Mouse (Mus musculus) MEL (cell line): Measurements from ENCODE around the gene Cnot6l. TPM values are rescaled to one million over a fixed set of nuclear protein-coding genes. Genes with fewer than 3 reads are reported as not detected.

ENCODE experiments used
- DNase-seq: peaks from one replicate; pipeline ENCODE4 v3.0.0; 2011; ENCODE audit warnings: low read depth, low spot score
- H3K27ac ChIP-seq: 2 replicates; pipeline ENCODE4 v1.5.1; 2012; ENCODE audit warnings: low read depth, mild to moderate bottlenecking, control low read depth, low read length, moderate library complexity; ENCODE audit not compliant: control insufficient read depth
- H3K27me3 ChIP-seq, 2 experiments: fragments of 150-350 bp in 1 of 2; sonication (generic) in 1 of 2; 2 replicates each; pipeline ENCODE4 v1.6.1; 2012; ENCODE audit warnings: low read length in 2 of 2, mild to moderate bottlenecking in 2 of 2, improper control_type of control experiment in 1 of 2, moderate library complexity in 1 of 2; ENCODE audit not compliant: insufficient read depth in 2 of 2, control insufficient read depth in 1 of 2
- H3K36me3 ChIP-seq, 2 experiments: 2 replicates each; pipeline ENCODE4 v1.6.1; 2012 to 2014; ENCODE audit warnings: low read length in 2 of 2, improper control_type of control experiment in 1 of 2, inconsistent platforms in 1 of 2, mild to moderate bottlenecking in 1 of 2; ENCODE audit not compliant: insufficient read depth in 2 of 2, control insufficient read depth in 1 of 2
- H3K4me1 ChIP-seq, 2 experiments: fragments of 150-350 bp in 1 of 2; sonication (generic) in 1 of 2; 2 replicates each; pipeline ENCODE4 v1.6.1; 2012; ENCODE audit warnings: low read length in 2 of 2, improper control_type of control experiment in 1 of 2, mild to moderate bottlenecking in 1 of 2; ENCODE audit not compliant: insufficient read depth in 2 of 2, control insufficient read depth in 1 of 2
- H3K4me3 ChIP-seq, 2 experiments: fragments of 150-350 bp in 1 of 2; sonication (generic) in 1 of 2; 2 replicates each; pipeline ENCODE4 v1.5.1; 2012; ENCODE audit warnings: low read depth in 2 of 2, low read length in 2 of 2, mild to moderate bottlenecking in 2 of 2, moderate library complexity in 2 of 2, control low read depth in 1 of 2, improper control_type of control experiment in 1 of 2; ENCODE audit not compliant: control insufficient read depth in 1 of 2, insufficient read depth in 1 of 2
- H3K79me2 ChIP-seq: 2 replicates; pipeline ENCODE4 v1.6.1; 2012; ENCODE audit warnings: mild to moderate bottlenecking, low read length, moderate library complexity; ENCODE audit not compliant: control insufficient read depth, poor library complexity, insufficient read depth
- H3K9ac ChIP-seq: 2 replicates; pipeline ENCODE4 v1.6.1; 2012; ENCODE audit warnings: low read depth, mild to moderate bottlenecking, control low read depth, low read length, moderate library complexity; ENCODE audit not compliant: control insufficient read depth, poor library complexity, severe bottlenecking
- H3K9me3 ChIP-seq: fragments of 150-350 bp; sonication (generic); replicated peaks from 2 replicates; pipeline ENCODE4 v1.6.1; 2012; ENCODE audit warnings: mild to moderate bottlenecking, low read length, improper control_type of control experiment, moderate library complexity; ENCODE audit not compliant: insufficient read depth
- BHLHE40 ChIP-seq: IDR thresholded peaks from 2 replicates; pipeline ENCODE4 v1.6.1; 2012; ENCODE audit warnings: low read depth, mild to moderate bottlenecking, inconsistent platforms, low read length, improper control_type of control experiment, borderline replicate concordance
- E2F4 ChIP-seq: IDR thresholded peaks from 2 replicates; pipeline ENCODE4 v1.6.1; 2011; ENCODE audit warnings: low read depth, low read length, improper control_type of control experiment, borderline replicate concordance
- EP300 ChIP-seq, 2 experiments: IDR thresholded peaks; 2 replicates each; pipeline ENCODE4 v1.6.1; 2011; ENCODE audit warnings: improper control_type of control experiment in 2 of 2, low read length in 2 of 2, low read depth in 1 of 2, mild to moderate bottlenecking in 1 of 2
- ETS1 ChIP-seq: IDR thresholded peaks from 2 replicates; pipeline ENCODE4 v1.6.1; 2012; ENCODE audit warnings: low read depth, mild to moderate bottlenecking, inconsistent platforms, low read length, improper control_type of control experiment, moderate library complexity
- HCFC1 ChIP-seq: IDR thresholded peaks from 2 replicates; pipeline ENCODE4 v1.6.1; 2012; ENCODE audit warnings: low read depth, mild to moderate bottlenecking, inconsistent platforms, low read length, improper control_type of control experiment, moderate library complexity
- KAT2A ChIP-seq: conservative IDR thresholded peaks from 2 replicates; pipeline ENCODE4 v1.6.1; 2012; ENCODE audit warnings: low read depth, low read length, improper control_type of control experiment, inconsistent platforms
- MAFK ChIP-seq: IDR thresholded peaks from 2 replicates; pipeline ENCODE4 v1.6.1; 2011; ENCODE audit warnings: low read depth, mild to moderate bottlenecking, low read length, improper control_type of control experiment, borderline replicate concordance
- MAX ChIP-seq: IDR thresholded peaks from 2 replicates; pipeline ENCODE4 v1.6.1; 2011; ENCODE audit warnings: low read length, improper control_type of control experiment
- MEF2A ChIP-seq: IDR thresholded peaks from 2 replicates; pipeline ENCODE4 v1.6.1; 2014; ENCODE audit warnings: low read depth, mild to moderate bottlenecking, inconsistent platforms, low read length, improper control_type of control experiment; ENCODE audit not compliant: poor library complexity, insufficient replicate concordance, severe bottlenecking; ENCODE audit errors: extremely low read depth
- MXI1 ChIP-seq: IDR thresholded peaks from 2 replicates; pipeline ENCODE4 v1.6.1; 2011; ENCODE audit warnings: mild to moderate bottlenecking, low read depth, low read length, improper control_type of control experiment
- MYC ChIP-seq: IDR thresholded peaks from 2 replicates; pipeline ENCODE4 v1.6.1; 2011; ENCODE audit warnings: low read depth, mild to moderate bottlenecking, low read length, improper control_type of control experiment, moderate library complexity
- NELFE ChIP-seq: IDR thresholded peaks from 2 replicates; pipeline ENCODE4 v1.6.1; 2011; ENCODE audit warnings: low read depth, low read length, improper control_type of control experiment
- NRF1 ChIP-seq: IDR thresholded peaks from 2 replicates; pipeline ENCODE4 v1.6.1; 2014; ENCODE audit warnings: low read depth, mild to moderate bottlenecking, inconsistent platforms, low read length, improper control_type of control experiment, moderate library complexity; ENCODE audit not compliant: poor library complexity, insufficient read depth, severe bottlenecking
- POLR2AphosphoS5 ChIP-seq: IDR thresholded peaks from 2 replicates; pipeline ENCODE4 v1.6.1; 2012; ENCODE audit warnings: low read depth, borderline replicate concordance, mild to moderate bottlenecking, inconsistent platforms, low read length, moderate library complexity, mixed read lengths
- RCOR1 ChIP-seq: IDR thresholded peaks from 2 replicates; pipeline ENCODE4 v1.6.1; 2012; ENCODE audit warnings: low read depth, mild to moderate bottlenecking, inconsistent platforms, low read length, improper control_type of control experiment
- SIN3A ChIP-seq: IDR thresholded peaks from 2 replicates; pipeline ENCODE4 v1.6.1; 2012; ENCODE audit warnings: low read length, improper control_type of control experiment, inconsistent platforms
- TAL1 ChIP-seq: IDR thresholded peaks from 2 replicates; pipeline ENCODE4 v1.6.1; 2012; ENCODE audit warnings: mild to moderate bottlenecking, inconsistent platforms, low read length, moderate library complexity, mixed read lengths
- TBP ChIP-seq: IDR thresholded peaks from 2 replicates; pipeline ENCODE4 v1.8.0; 2011; ENCODE audit warnings: low read depth, low read length, improper control_type of control experiment
- USF1 ChIP-seq: IDR thresholded peaks from 2 replicates; pipeline ENCODE4 v1.6.1; 2014; ENCODE audit warnings: low read depth, mild to moderate bottlenecking, inconsistent platforms, low read length, improper control_type of control experiment, moderate library complexity
- USF2 ChIP-seq, 2 experiments: IDR thresholded peaks; 2 replicates each; pipeline ENCODE4 v1.6.1; 2011 to 2012; ENCODE audit warnings: improper control_type of control experiment in 2 of 2, low read length in 2 of 2, borderline replicate concordance in 1 of 2, inconsistent platforms in 1 of 2, low read depth in 1 of 2, mild to moderate bottlenecking in 1 of 2; ENCODE audit not compliant: insufficient read depth in 1 of 2
- ZC3H11A ChIP-seq: IDR thresholded peaks from 2 replicates; pipeline ENCODE4 v1.6.1; 2012; ENCODE audit warnings: low read depth, mild to moderate bottlenecking, inconsistent platforms, low read length, improper control_type of control experiment
- ZKSCAN1 ChIP-seq: IDR thresholded peaks from 2 replicates; pipeline ENCODE4 v1.6.1; 2012; ENCODE audit warnings: low read depth, mild to moderate bottlenecking, inconsistent platforms, low read length, improper control_type of control experiment, moderate library complexity
- ZNF384 ChIP-seq: IDR thresholded peaks from 2 replicates; pipeline ENCODE4 v1.6.1; 2012; ENCODE audit warnings: low read depth, mild to moderate bottlenecking, inconsistent platforms, low read length, improper control_type of control experiment
- polyA plus RNA-seq, 2 experiments: library from polyadenylated mRNA; stranded (reverse) in 1 of 2; unstranded in 1 of 2; fragments of >175 nt in 1 of 2; fragments of >200 nt in 1 of 2; gene quantifications; 2 replicates each; pipeline versions ENCODE4 v1.2.1 to v1.2.4; 2012; ENCODE audit warnings: low replicate concordance in 2 of 2, low read depth in 1 of 2; ENCODE audit not compliant: insufficient read length in 2 of 2, insufficient read depth in 1 of 2, missing spikeins in 1 of 2
- total RNA-seq: library from RNA; depleted of rRNA; stranded (reverse); fragments of 300-350 nt; gene quantifications from 2 replicates; pipeline ENCODE4 v1.2.3, GENCODE M21; 2012

Cnot6l gene
- total and polyA plus RNA-seq, 3 experiments: 10.2 to 21.2 TPM; not detected in 1

GRCm38 (mm10) chr5:96037684-96038121 is 126.3 kb downstream of the Cnot6l start:
- Histone ChIP-seq H3K27ac (no peak overlapping the region), H3K9me3 (no peaks in the 10 kb centered on the region), H3K4me1 (no peaks in the 10 kb centered on the region), H3K4me3 (no peak overlapping the region), H3K79me2 (no peaks in the 10 kb centered on the region), H3K27me3 (no peaks in the 10 kb centered on the region), H3K36me3 (no peaks in the 10 kb centered on the region), H3K9ac (no peak overlapping the region)
- peak; percentile 14 for DNase-seq
- TF ChIP-seq POLR2AphosphoS5: no peak
- no peak for TF ChIP-seq USF2 (IDR thresholded peaks at IDR 0.05; ENCODE audit: borderline replicate concordance in 1 of 2, insufficient read depth in 1 of 2, low read depth in 1 of 2, low read length in 2 of 2)
- TF ChIP-seq MXI1: no peak
- no peak for TF ChIP-seq ZKSCAN1
- no peak for TF ChIP-seq NRF1
- no peak for TF ChIP-seq BHLHE40
- TF ChIP-seq USF1: no peak
- TF ChIP-seq TAL1: no peak
- TF ChIP-seq MAX: no peak
- TF ChIP-seq SIN3A: no peak
- TF ChIP-seq E2F4: no peak
- TF ChIP-seq KAT2A: no peak
- no peak for TF ChIP-seq HCFC1
- no peak for TF ChIP-seq MYC
- TF ChIP-seq NELFE: no peak
- no peak for TF ChIP-seq MAFK
- TF ChIP-seq MEF2A: no peak

GRCm38 (mm10) chr5:96036125-96036672 is 127.8 kb downstream of the Cnot6l start:
- TF ChIP-seq RCOR1 (no peak), SIN3A (no peak), ZC3H11A (no peak), TAL1 (no peak), POLR2AphosphoS5 (no peak), MYC (no peak), ETS1 (no peak), TBP (no peak), E2F4 (no peak), EP300 (IDR thresholded peaks at IDR 0.05; ENCODE audit: low read depth in 1 of 2, low read length in 2 of 2) (no peak), ZNF384 (no peak), NELFE (no peak)
- Histone ChIP-seq H3K27ac (no peak overlapping the region), H3K4me3 (no peak overlapping the region), H3K4me1 (no peaks in the 10 kb centered on the region), H3K79me2 (no peaks in the 10 kb centered on the region), H3K9ac (no peak overlapping the region), H3K36me3 (no peaks in the 10 kb centered on the region), H3K9me3 (no peaks in the 10 kb centered on the region), H3K27me3 (no peaks in the 10 kb centered on the region)
- no peak for DNase-seq
